7 mouse cellular contexts compared by ENCODE assay signal in genomic region chr4:154481771-154482637, GRCm38 (mm10).
A peak's percentile ranks its signal among the peaks of the same experiment; 100 is the strongest.
DNase-seq lines count a peak whose midpoint lies in the region; ATAC-seq and TF ChIP-seq lines count a peak whose summit lies in the region.

No protein-coding gene starts in this region.

- H3K36me3 ChIP-seq in hindbrain, embryonic 14.5 days (replicated peaks; ENCODE audit: control insufficient read depth, insufficient read depth): no peaks in the 10 kb centered on the region
- no peaks in the 10 kb centered on the region for H3K36me3 ChIP-seq in hindbrain, postnatal 0 days (ENCODE audit: insufficient read depth, low read length)
- H3K36me3 ChIP-seq in embryonic facial prominence, embryonic 13.5 days: no peaks in the 10 kb centered on the region
- H3K36me3 ChIP-seq in lung, embryonic 14.5 days (ENCODE audit: insufficient read depth): no peaks in the 10 kb centered on the region

- H3K4me2 ChIP-seq in hindbrain, embryonic 14.5 days (replicated peaks): no peak overlapping the region
- H3K4me2 ChIP-seq in hindbrain, postnatal 0 days (ENCODE audit: low read depth, low read length): no peak overlapping the region
- H3K4me2 ChIP-seq in embryonic facial prominence, embryonic 13.5 days: no peak overlapping the region
- no peak overlapping the region for H3K4me2 ChIP-seq in lung, embryonic 14.5 days

- no peaks in the 10 kb centered on the region for H3K9me3 ChIP-seq in hindbrain, embryonic 14.5 days (ENCODE audit: control insufficient read depth, low read length)
- no peaks in the 10 kb centered on the region for H3K9me3 ChIP-seq in hindbrain, postnatal 0 days (ENCODE audit: low read length)
- no peaks in the 10 kb centered on the region for H3K9me3 ChIP-seq in embryonic facial prominence, embryonic 13.5 days
- no peaks in the 10 kb centered on the region for H3K9me3 ChIP-seq in lung, embryonic 14.5 days (ENCODE audit: low read depth, low read length)

- ATAC-seq in hindbrain, embryonic 14.5 days (ENCODE audit: low FRiP score): no peak
- no peak for ATAC-seq in hindbrain, postnatal 0 days
- ATAC-seq in embryonic facial prominence, embryonic 13.5 days (ENCODE audit: insufficient number of reproducible peaks, insufficient read depth, low FRiP score, low TSS enrichment, low read depth): no peak
- no peak for ATAC-seq in lung, embryonic 14.5 days (ENCODE audit: insufficient read depth)
- no peak for ATAC-seq in CD4-positive, CD25-positive, alpha-beta regulatory T cell, adult 4 months

- no peak for DNase-seq in hindbrain, embryonic 14.5 days (ENCODE audit: low spot score)
- no peak for DNase-seq in hindbrain, postnatal 0 days (ENCODE audit: low spot score)
- DNase-seq in NIH3T3 (ENCODE audit: low read depth) (peak; percentile 12), MN1 (ENCODE audit: low spot score) (no peak)
- peak; percentile 57 for DNase-seq in lung, embryonic 14.5 days

- H3K4me1 ChIP-seq in hindbrain, embryonic 14.5 days (replicated peaks; ENCODE audit: control insufficient read depth, insufficient read depth, low read length): peaks cover 10% of the 10 kb centered on the region; the same call in 1 of the 2 replicates
- 0 out of 2 replicates have a peak, but pooled peaks cover 4% of the 10 kb centered on the region for H3K4me1 ChIP-seq in hindbrain, postnatal 0 days (ENCODE audit: insufficient read depth, low read length)
- peaks cover 57% of the 10 kb centered on the region for H3K4me1 ChIP-seq in embryonic facial prominence, embryonic 13.5 days
- peaks cover 46% of the 10 kb centered on the region for H3K4me1 ChIP-seq in lung, embryonic 14.5 days (ENCODE audit: insufficient read depth)

- 0 out of 2 replicates have a peak overlapping the region, but pooled peaks have one; percentile 9 for H3K27ac ChIP-seq in hindbrain, embryonic 14.5 days
- H3K27ac ChIP-seq in hindbrain, postnatal 0 days: no peak overlapping the region
- peak overlapping the region; percentile 75 for H3K27ac ChIP-seq in embryonic facial prominence, embryonic 13.5 days
- H3K27ac ChIP-seq in lung, embryonic 14.5 days (ENCODE audit: low read depth): peak overlapping the region; percentile 69

- H3K4me3 ChIP-seq in hindbrain, embryonic 14.5 days (replicated peaks; ENCODE audit: low read length): no peak overlapping the region
- no peak overlapping the region for H3K4me3 ChIP-seq in hindbrain, postnatal 0 days (ENCODE audit: low read length)
- H3K4me3 ChIP-seq in embryonic facial prominence, embryonic 13.5 days: no peak overlapping the region
- H3K4me3 ChIP-seq in lung, embryonic 14.5 days (ENCODE audit: low read depth, low read length): no peak overlapping the region

- TF ChIP-seq CTCF in hindbrain, postnatal 0 days (IDR thresholded peaks at IDR 0.05; ENCODE audit: low read depth): no peak
- TF ChIP-seq CTCF in lung, embryonic 14.5 days (IDR thresholded peaks at IDR 0.05; ENCODE audit: low read depth): no peak

- peaks cover 81% of the 10 kb centered on the region for H3K27me3 ChIP-seq in hindbrain, embryonic 14.5 days (ENCODE audit: control insufficient read depth, insufficient read depth, low read length)
- H3K27me3 ChIP-seq in hindbrain, postnatal 0 days (ENCODE audit: insufficient read depth, low read length): peaks cover 20% of the 10 kb centered on the region; the same call in 1 of the 2 replicates
- peaks cover 42% of the 10 kb centered on the region for H3K27me3 ChIP-seq in embryonic facial prominence, embryonic 13.5 days
- no peaks in the 10 kb centered on the region for H3K27me3 ChIP-seq in lung, embryonic 14.5 days (ENCODE audit: insufficient read depth, low read length)

- no peak overlapping the region for H3K9ac ChIP-seq in hindbrain, embryonic 14.5 days
- H3K9ac ChIP-seq in hindbrain, postnatal 0 days (replicated peaks; ENCODE audit: low read length): no peak overlapping the region
- no peak overlapping the region for H3K9ac ChIP-seq in embryonic facial prominence, embryonic 13.5 days
- peak overlapping the region; percentile 13; the same call in 1 of the 2 replicates for H3K9ac ChIP-seq in lung, embryonic 14.5 days

- WGBS in hindbrain, embryonic 14.5 days: 61% methylated on average over 14 of the region's 14 CpGs
- WGBS in hindbrain, postnatal 0 days: 63% methylated on average over 14 of the region's 14 CpGs
- WGBS in embryonic facial prominence, embryonic 13.5 days: 39% methylated on average over 14 of the region's 14 CpGs
- 24% methylated on average over 14 of the region's 14 CpGs for WGBS in lung, embryonic 14.5 days

Comparison
In these comparisons a context has a peak if more than half of its experiments do, and no peak if none do; other contexts are left out.
1. DNase-seq: peak in NIH3T3 (single experiment) and lung, embryonic 14.5 days (single experiment); none in hindbrain, embryonic 14.5 days (single experiment), hindbrain, postnatal 0 days (single experiment) and MN1 (single experiment).